Mouse (Mus musculus) frontal cortex, postnatal 36 days (tissue): Measurements from ENCODE around the gene Mpc2.

Experiments
- DNase-seq, 2 experiments: peaks; one replicate each; pipeline ENCODE4 v3.0.0; 2022; ENCODE audit warnings: low spot score in 2 of 2

Mpc2 gene

GRCm38 (mm10) chr1:165503307-165504024 lies 43.0 kb downstream of the Mpc2 start:
- DNase-seq: no peak

- no peak for DNase-seq
Observed at GRCm38 (mm10) chr1:165506303-165506702, 45.9 kb downstream of the Mpc2 start.

- no peak for DNase-seq
Observed at GRCm38 (mm10) chr1:165510161-165510560, 49.7 kb downstream of the Mpc2 start.

GRCm38 (mm10) chr1:165520716-165521115 lies 60.3 kb downstream of the Mpc2 start:
- DNase-seq: no peak
